Mouse (Mus musculus) mammary gland, adult 2 months (tissue): ENCODE results near the gene Gemin7. TPM values are rescaled to one million over a fixed set of nuclear protein-coding genes. Genes with fewer than 3 reads are reported as not detected.

ENCODE experiments used
- polyA plus RNA-seq: library from polyadenylated mRNA; depleted of rRNA; stranded (reverse); fragments of >200 nt; gene quantifications from 2 replicates; pipeline ENCODE4 v1.2.3, GENCODE M21; 2012; ENCODE audit warnings: low replicate concordance; rRNA removed

Gene Gemin7
- polyA plus RNA-seq, result 138 and 192 TPM in 2 replicates

DNA sequence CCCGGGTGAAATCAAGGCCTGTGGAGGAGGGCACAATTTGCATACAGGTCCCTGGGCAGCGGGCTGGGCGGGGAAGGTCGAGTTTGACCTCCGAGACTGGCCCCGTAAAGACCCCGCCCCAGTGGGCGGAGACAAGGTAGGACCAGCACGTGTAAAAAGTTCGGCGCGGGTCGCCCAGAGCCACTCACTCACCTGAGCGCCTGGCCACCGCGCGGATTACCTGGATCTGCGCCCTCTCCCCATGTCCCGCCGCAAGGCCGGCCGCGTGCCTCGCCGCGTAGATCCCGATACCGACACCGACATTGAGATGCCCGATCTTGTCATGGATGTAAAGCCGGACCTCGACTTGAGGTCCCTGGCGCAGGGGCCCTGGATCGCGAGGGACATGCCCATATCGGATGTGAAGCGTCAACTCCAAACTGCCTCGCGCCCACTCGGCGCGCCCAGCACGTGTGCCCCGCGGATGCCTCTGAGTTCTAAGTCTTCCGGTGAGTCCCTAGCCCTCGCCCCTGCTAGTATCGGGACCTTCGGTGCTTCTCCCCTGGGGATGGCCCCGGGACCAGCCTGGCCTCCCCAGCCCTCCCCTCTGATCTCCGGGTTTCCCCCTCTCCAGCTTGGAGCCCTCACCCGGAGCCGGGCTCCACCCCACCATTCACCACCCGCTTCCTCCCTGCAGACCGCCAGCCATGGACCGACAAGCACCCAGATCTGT is at the start of gene Gemin7, which contains the start of gene Zfp296:
Gene Gemin7, minus strand, starts transcription at position 455 of the 712 bp plus-strand sequence.
Gene Zfp296, plus strand, starts transcription at position 147 of the 712 bp plus-strand sequence.

DNA sequence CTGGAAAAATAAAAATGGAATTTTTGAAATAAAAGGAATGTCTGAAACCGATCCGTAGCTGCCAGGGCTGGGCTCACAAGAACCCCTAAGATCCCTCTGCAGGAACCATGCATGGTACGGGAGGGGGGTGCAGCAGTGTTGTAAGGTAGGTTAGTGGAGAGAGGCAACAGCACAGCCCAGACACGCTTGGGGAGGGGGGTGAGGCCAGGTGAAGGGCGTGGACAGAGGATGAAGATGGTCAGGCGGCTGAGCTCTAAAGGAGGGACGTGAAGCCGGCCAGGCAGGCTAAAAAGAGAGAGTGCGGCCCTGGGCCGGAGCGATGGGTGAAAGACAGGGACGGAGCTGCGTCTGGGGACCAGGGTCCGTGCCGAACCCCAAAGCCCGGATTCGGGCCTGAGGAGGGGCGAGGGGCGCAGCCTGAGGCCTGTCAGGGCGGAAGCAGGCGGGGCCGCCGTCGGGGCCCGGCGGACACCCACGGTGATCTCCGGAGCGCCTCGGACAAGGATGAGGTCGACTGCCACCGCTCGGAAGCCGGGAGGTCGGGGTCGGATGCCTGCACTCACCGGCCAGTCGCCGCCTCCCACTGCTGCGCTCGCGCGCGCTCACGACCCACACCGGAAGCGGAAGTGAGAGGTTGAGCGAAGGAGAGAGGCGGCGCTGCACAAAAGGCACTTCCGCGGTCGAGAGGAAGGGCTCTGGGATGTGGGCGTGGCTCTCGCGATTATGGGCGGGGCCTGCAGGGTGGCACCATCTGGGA is 26.6 kb upstream of the Gemin7 start, which contains the start of gene Clasrp:
Gene Clasrp, minus strand, starts transcription at position 638 of the 757 bp plus-strand sequence.

DNA sequence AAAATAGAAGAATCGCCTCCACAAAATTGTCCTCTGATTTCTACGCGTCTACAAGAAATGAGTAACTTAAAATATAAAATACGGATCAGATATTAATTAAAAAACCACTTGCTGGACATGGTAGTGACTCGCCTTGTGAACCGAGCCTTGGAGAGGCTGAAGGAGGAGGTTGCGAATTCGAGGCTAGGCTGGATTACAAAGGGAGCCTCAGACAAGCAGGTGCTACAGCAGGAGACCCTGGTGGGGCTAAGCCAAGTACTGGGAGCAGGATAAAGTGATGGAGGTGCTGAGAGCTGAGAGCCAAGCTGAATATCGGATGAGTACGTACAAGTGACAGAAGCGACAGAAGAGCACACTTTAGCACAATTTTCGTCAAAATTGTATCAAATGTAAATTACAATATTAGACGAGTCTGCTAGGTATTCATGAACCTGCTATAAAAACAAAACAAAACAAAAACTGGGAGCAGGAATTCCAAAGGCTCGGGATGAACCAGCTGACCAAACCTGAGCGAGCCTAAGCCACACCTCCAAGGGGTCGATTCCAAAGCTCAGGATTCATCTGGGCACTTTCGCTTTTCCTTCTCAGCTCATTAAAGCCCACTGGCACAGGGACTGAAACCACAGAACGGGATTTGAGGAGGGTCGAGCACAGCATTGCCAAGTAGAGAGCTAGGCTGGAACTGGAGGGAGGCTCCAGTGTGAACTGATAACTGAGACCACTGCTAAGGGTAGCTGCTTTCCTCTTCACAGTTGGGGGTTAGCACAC is 14.6 kb downstream of the Gemin7 start, which contains the start of gene Ppp1r37:
Gene Ppp1r37, minus strand, starts transcription at position 434 of the 768 bp plus-strand sequence.

DNA sequence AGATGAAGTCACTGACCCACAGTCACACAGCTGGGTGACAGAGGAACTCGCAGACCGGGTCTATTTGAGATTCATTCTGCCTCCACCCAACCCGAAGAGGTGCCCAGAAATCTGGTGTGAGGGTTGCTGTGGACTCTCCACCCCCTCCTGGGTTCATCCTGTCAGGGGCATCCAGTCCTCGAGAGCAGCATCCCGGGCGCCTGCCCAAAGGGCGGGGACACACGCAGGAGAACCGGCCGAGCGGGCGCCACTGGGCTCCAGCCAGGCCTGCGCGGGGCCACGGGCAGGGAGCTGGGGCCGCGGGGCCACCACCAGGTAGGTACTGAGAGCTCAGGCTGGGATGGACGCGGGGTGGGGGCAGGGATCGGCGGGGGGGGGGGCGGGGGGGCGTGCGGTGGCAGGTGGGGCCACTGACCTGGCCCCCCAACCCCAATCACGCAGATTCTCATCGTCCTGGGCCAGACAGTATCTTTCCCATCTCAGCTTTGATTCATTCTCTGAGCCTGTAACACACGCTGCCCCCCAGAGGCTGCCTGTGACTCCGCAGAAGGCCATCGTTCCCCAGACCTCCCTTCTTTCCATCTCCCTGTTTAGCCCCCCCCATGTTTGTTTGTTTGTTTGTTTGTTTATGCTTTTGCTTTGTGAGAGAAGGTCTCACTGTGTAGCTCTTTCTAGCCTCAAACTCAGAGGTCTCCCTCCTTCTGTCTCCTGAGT is 59.6 kb downstream of the Gemin7 start, which contains the start of gene Nkpd1:
Gene Nkpd1, plus strand, starts transcription at position 187 of the 714 bp plus-strand sequence.

Other genes with a start within 250 kb of the Gemin7 start
- 46.3 and 50.7 TPM in 2 replicates for gene Ercc1, start 232.8 kb downstream of the Gemin7 start, polyA plus RNA-seq
- 5.5 and 10.6 TPM in 2 replicates for gene Cd3eap, start 218.1 kb downstream of the Gemin7 start, polyA plus RNA-seq
- 16.4 and 27.3 TPM in 2 replicates for gene Ppp1r13l, start 217.8 kb downstream of the Gemin7 start, polyA plus RNA-seq
- 60.3 and 79.1 TPM in 2 replicates for gene Ercc2, start 195.6 kb downstream of the Gemin7 start, polyA plus RNA-seq
- 19.3 and 27.9 TPM in 2 replicates for gene Klc3, start 173.5 kb downstream of the Gemin7 start, polyA plus RNA-seq
- gene Ckm, start 172.8 kb downstream of the Gemin7 start, polyA plus RNA-seq, result 3.1 and 13,480 TPM in 2 replicates
- gene Mark4, start 118.8 kb downstream of the Gemin7 start, polyA plus RNA-seq, result 12.6 and 42.6 TPM in 2 replicates
- 6.3 and 7.4 TPM in 2 replicates for gene Exoc3l2, start 114.3 kb downstream of the Gemin7 start, polyA plus RNA-seq
- 9.1 and 17.1 TPM in 2 replicates for gene Bloc1s3, start 69.2 kb downstream of the Gemin7 start, polyA plus RNA-seq
- gene Trappc6a, start 69.2 kb downstream of the Gemin7 start, polyA plus RNA-seq, result 73.4 and 149 TPM in 2 replicates
- 1.9 and 3.3 TPM in 2 replicates for gene Nkpd1, start 59.8 kb downstream of the Gemin7 start, polyA plus RNA-seq
- 75.3 and 137 TPM in 2 replicates for gene Ppp1r37, start 14.5 kb downstream of the Gemin7 start, polyA plus RNA-seq
- gene Zfp296, start 308 bp downstream of the Gemin7 start, polyA plus RNA-seq, result 6.8 and 16.7 TPM in 2 replicates
- 68.1 and 244 TPM in 2 replicates for gene Clasrp, start 26.9 kb upstream of the Gemin7 start, polyA plus RNA-seq
- 40.8 and 101 TPM in 2 replicates for gene Relb, start 51.8 kb upstream of the Gemin7 start, polyA plus RNA-seq
- 125 and 164 TPM in 2 replicates for gene Clptm1, start 87.4 kb upstream of the Gemin7 start, polyA plus RNA-seq
- 1.9 and 2.9 TPM in 2 replicates for gene Apoc2, start 100.3 kb upstream of the Gemin7 start, polyA plus RNA-seq
- 1.0 TPM in 1 of 2 replicates, not detected in the other for gene Gm44805, start 103.8 kb upstream of the Gemin7 start, polyA plus RNA-seq
- 21.1 TPM in 1 of 2 replicates, not detected in the other for gene Apoc4, start 103.9 kb upstream of the Gemin7 start, polyA plus RNA-seq
- gene Apoc1, start 115.1 kb upstream of the Gemin7 start, polyA plus RNA-seq, result 50.4 and 58.9 TPM in 2 replicates
- gene Apoe, start 121.6 kb upstream of the Gemin7 start, polyA plus RNA-seq, result 2,055 and 4,405 TPM in 2 replicates
- gene Tomm40, start 137.8 kb upstream of the Gemin7 start, polyA plus RNA-seq, result 62.0 and 84.9 TPM in 2 replicates
- gene Nectin2, start 172.9 kb upstream of the Gemin7 start, polyA plus RNA-seq, result 45.9 and 65.6 TPM in 2 replicates
- gene Bcam, start 193.4 kb upstream of the Gemin7 start, polyA plus RNA-seq, result 135 and 154 TPM in 2 replicates
- 19.9 and 20.6 TPM in 2 replicates for gene Cblc, start 219.2 kb upstream of the Gemin7 start, polyA plus RNA-seq
- gene Bcl3, start 245.2 kb upstream of the Gemin7 start, polyA plus RNA-seq, result 75.0 and 218 TPM in 2 replicates